Mouse (Mus musculus) retina, embryonic 14.5 days (tissue): Measurements from ENCODE around the gene Tnfsf11.

ENCODE experiments used
- DNase-seq: peaks from one replicate; pipeline ENCODE4 v3.0.0-alpha.2; 2015; ENCODE audit warnings: low spot score

Gene Tnfsf11

DNA sequence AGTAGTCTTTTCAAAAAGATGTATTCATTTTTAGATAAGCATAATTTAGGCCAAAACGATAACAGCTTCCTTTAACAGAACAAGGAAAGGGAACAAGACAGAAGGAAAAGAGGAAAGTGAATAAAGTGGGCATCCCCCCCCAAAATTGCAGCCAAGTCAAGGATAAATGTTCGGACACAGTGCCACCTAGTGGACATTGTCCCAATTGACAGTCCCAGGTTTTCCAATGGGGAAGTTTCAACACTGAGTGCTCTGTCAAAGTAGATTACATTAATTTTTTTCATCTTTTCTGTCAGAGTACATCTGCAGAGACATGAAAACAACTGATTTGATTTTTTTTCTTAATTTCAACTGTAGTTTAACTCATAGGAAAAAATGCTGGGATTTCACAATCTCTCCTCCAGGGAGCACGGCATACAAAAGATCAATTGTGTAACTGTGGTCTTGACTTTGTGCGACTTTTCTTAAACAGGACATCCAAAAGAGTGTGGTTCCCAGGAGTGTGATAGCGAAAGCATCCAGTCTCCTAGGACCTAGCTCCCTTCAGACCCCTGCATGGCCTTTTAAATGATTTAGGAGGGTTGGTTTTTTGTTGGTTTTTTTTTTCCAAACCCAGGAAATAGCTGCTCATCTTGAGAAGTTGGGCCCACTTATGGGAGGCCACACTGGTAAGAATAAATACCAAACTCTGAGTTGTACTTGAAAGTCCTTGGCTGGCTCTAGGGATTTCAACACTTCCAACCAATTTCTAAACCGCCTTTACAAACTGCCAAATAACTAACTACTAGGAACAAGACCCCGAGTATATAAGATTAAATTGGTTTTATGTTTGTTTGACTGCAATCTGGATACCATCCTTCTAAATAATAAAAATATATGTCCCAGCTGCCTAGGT is 19.7 kb downstream of the Tnfsf11 start:
- DNase-seq, result peak; percentile 86

- no peak for DNase-seq
Observed at GRCm38 (mm10) chr14:78286011-78286548, 21.8 kb downstream of the Tnfsf11 start.

GRCm38 (mm10) chr14:78282490-78282889 is 25.4 kb downstream of the Tnfsf11 start:
- DNase-seq, result no peak

DNA sequence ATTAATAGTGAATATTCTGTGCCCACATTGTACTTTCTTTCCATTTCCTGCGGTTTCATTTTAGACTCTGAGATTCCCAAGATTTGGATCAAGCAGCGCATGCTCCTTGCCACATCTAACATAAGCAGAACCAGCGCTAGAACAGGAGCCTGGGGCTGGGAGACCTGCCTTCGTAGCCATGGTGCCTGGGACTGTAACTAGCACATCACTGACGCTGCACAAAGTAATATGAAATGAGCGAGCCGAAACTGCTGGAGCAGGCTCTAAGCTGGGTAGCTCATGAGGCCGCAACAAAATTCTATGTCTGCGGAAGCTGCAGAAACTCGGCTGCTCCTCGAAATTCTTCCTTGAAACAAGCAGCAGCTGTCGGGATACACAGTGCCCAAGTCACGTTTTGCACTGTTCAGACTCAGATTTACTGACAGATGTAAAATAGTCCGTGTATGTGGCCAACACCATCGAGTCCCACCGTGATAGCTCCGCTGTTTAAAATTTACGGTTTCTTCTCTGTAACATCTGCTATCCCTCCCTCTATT is 31.4 kb downstream of the Tnfsf11 start:
- DNase-seq, result no peak

GRCm38 (mm10) chr14:78274851-78275250 is 33.0 kb downstream of the Tnfsf11 start:
- no peak for DNase-seq

DNA sequence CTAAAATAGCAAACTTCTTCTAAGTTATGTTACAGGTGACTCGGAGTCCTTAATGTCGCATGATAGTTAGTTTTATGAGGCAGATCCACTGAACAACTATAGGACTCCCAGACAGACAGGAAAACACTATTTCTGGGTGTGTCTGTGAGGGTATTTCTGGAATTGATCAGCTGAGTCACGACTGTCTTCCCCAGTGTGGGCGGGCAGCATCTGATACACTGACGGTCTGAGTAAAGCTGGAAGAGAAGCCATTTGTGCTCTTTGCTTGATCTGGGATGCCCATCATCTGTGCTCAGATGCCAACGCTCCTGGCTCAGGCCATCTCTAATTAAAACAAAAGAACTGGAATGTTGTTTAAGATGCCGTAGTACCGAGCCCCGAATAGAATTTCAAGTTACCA is 33.7 kb downstream of the Tnfsf11 start:
- DNase-seq, result no peak

DNA sequence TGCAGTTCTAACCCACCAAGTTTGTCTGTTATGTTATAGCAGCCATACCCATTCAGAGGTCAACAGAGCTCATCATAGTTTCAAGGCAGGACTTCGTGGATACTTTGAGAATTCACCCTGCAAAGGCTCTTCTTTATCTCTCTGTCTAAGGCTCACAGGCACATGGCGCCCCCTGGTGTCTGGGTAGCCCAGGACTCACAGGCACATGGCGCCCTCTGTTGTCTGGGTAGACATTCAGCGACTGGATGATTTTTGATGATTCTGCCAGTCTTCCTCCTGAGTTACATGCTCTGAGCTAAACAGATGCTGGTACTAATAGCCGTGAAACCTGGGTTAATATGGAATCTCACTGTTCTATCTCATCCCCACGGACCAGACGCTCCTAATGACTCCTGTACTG is 34.3 kb downstream of the Tnfsf11 start:
- DNase-seq, result peak; percentile 68

- no peak for DNase-seq
Observed at GRCm38 (mm10) chr14:78264876-78265275, 43.0 kb downstream of the Tnfsf11 start.

DNA sequence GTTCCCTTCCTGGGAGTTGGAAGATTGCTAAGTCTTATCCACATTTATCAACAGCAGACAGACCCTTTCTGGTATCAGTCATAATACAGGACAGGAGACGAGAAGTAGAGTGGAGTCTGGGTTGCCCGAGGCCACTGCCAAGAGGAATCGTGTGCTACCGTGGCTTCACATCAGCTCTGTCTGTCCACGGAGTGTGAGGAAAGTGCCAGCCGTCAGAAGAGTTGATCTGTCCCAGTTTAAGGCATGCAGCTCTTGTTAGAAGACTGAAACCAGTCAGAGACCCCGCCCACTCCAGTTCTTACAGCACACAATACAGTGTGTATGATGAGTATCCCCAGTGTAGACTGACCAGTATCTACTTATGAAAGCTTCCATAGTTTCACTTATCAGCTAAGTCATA is 45.2 kb downstream of the Tnfsf11 start:
- no peak for DNase-seq

DNA sequence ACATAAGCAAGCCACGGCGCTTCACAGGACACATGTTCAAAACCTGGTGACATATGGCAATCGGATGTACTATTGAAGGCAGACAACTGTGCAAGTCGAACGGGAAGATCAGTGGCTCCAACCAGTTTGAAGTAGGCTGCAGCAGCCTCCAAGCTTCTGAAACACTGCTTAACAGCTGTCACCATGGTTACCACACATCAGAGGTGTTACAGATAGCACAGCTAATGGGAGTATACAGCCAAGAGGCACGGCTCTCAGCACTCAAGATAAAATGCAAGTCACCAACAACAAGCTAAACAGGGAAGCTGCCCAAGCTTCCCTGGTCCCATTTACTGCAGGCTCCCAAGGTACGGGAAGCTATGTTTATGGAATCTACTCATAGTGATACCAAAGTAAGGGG is 46.6 kb downstream of the Tnfsf11 start:
- no peak for DNase-seq

GRCm38 (mm10) chr14:78254017-78254416 is 53.8 kb downstream of the Tnfsf11 start:
- no peak for DNase-seq

DNA sequence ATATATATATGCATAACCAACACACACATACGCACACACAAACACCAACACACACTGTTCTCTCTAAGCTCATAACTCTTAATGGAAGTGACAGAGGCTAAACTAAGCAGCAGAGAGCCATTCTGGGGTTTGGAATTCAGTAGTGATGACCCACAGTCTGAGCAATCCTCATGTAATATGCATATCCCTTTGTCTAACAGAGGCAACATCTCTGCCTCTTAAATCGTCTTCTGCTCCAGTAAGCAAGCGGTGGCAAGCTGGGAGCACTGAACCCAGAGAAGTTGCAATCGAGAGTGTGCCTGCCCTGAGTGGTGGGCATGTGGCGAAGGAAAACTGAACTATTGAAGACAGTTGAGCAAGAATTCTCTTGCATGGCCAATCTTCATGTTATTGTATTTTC is 61.2 kb downstream of the Tnfsf11 start:
- peak; percentile 53 for DNase-seq

GRCm38 (mm10) chr14:78244811-78245210 is 63.0 kb downstream of the Tnfsf11 start:
- no peak for DNase-seq

- DNase-seq, result no peak
Observed at GRCm38 (mm10) chr14:78239346-78239745, 68.5 kb downstream of the Tnfsf11 start.

- DNase-seq, result no peak
Observed at GRCm38 (mm10) chr14:78237238-78237637, 70.6 kb downstream of the Tnfsf11 start.

DNA sequence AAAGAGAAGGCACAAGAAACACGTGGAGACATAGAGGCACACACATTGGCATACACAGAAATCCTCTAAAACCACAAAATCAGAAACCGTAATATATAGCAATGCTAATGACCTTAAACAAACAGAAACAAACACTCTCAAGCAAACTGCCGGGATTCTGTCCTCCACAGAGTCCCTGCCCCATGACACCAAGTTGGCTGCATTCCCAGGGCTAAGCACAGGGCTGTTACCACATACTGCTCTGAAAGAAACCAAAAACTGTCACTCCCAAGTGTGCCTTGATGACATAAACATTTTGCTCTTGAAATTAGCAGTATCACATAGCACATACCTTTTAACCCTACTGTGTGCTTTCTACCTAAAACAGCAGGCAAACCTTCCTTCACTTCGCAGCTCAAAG is 71.7 kb downstream of the Tnfsf11 start:
- DNase-seq, result no peak

GRCm38 (mm10) chr14:78235296-78235695 is 72.5 kb downstream of the Tnfsf11 start:
- DNase-seq, result no peak

GRCm38 (mm10) chr14:78229012-78229411 is 78.8 kb downstream of the Tnfsf11 start:
- no peak for DNase-seq
